Mouse (Mus musculus): ENCODE data around the gene Slc41a2.

Slc41a2 gene

DNA sequence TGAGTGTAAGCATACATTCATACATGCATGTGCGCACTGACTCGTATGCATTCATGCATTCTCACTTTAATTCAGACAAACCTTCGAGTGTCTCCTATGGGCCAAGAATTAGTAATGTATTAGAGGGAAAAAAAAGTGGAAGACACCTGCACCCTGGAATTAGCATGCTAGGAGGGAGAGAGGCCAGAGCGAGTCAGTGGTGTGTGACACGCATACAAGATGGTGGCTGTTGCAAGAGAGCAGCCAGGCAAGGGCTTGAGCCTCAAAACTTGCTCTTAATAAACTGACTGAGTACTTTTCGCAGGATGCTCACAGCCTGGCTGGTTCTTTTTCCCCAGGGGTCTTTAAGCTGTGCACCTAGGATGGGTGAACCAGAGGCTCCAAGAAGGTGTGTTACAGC, 152.6 kb downstream of the Slc41a2 start:
- DNase-seq (ENCODE audit: low spot score in 2 of 2) = no peak

DNA sequence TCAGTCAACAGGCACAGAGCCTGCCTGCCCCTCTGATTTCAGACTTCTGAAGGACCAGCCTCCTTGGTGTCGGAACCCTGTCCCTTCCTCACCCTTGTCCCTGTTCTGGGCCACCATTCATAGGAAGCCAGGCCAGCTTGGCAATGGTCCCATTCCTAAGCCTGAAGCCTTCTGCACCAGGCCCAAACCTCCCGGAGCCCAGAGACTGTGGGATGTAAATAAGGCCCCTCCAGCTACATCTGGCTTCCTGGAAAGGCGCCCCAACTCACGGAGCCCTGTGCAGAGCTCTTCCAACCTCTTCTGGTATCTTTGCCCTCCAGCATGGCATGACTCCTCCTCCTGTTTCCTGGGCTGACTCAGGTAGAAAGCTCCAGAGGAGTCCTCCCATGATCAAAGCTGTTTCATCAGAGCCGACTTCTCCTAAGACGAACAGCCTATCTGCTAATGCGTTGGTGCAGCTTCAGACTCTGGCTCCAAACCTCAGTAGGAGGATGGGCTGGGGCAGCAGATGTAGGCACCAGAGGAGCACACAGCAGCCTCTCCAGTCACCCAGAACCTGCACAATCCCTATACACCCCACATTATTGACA, 153.1 kb downstream of the Slc41a2 start:
- DNase-seq (ENCODE audit: low spot score in 2 of 2) = peak in 1 of 2 experiments; percentile 41

- DNase-seq (ENCODE audit: low spot score in 2 of 2) = no peak
Measured at GRCm38 (mm10) chr10:83183634-83184479, 153.8 kb downstream of the Slc41a2 start.

DNA sequence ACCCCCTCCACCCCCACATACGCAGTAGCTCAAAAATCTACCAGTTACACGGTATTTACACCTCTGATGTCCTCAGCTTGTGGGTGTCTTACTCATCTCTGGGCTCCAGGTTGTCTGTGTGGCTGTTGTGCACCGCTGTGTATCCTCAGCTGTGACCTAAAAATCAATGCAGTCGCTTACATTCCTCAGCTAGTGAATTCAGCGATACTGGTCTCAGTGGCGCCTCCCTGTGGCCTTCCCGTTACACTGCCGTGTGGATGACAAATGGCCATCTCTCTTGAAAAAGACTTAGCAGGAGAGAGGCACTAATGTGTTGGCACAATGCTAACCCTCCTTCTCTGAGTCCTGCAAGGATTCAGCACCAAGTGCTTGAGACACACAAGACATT, 155.1 kb downstream of the Slc41a2 start:
- peak; percentile 54 to 65 for DNase-seq (ENCODE audit: low spot score in 2 of 2)

DNA sequence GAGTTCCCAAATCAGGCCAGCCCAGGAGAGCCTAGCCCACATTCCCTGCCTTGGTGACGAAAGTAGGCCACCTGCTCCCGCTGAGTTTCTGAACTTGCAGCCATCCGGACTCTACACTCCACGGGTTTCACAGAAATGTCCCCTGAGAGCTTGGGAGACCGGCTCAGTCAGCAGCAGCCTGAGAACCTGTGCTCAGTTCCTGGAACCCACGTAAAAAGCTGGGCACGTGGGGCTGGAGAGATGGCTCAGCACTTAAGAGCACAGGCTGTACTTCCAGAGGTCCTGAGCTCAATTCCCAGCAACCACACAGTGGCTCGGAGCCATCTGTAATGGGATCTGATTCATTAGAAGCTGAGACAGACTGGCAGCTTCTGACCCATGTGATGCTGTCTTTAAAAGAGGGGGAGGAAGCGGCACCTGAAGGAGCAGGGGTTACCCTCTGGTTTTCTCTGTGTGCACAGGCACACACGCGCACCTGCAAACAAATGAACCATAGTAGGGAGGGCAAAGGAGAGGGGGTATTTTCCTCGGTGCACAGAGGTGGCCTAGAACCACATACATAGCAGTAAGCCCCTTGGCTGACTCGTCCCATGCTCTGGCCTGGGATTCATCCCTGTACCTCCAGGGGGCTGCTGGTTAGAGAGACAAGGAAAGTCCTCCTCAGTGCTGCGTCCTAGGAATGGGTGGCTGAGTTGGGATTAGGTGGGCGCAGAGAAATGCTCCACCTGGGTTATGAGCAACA, 155.7 kb downstream of the Slc41a2 start:
- no peak for DNase-seq (ENCODE audit: low spot score in 2 of 2)
